Comparison of ENCODE assay signal across 10 mouse cellular contexts in the genomic region with DNA sequence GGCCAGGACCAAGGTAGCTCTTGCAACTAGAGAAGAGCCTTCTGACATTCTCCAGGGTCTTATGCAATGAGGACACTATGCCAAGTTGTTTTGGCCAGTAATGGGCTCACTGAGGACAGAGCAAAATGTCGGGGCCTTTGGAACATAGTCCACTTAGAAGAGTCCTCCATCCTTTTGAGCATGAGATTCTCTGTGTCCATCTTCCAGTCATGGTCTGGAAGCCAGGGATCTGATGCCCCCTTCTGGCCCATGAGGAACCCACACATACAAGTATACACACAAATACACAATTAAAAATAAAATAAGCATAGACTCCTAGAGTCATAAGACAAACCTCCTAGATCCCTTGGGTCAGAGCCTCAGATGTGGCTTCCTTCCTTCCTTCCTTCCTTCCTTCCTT. TPM values are rescaled to one million over a fixed set of nuclear protein-coding genes. Genes with fewer than 3 reads are reported as not detected.
DNase-seq lines count a peak whose midpoint lies in the region; ATAC-seq and TF ChIP-seq lines count a peak whose summit lies in the region.
"Had no signal": no experiment of that assay in that cellular context is flagged by ENCODE, and none has a peak within 500 bp of the region (broad histone marks: within the 10 kb centered on the region; RNA-seq: fewer than 3 reads in every experiment).

No protein-coding gene starts in this region.

- no peaks in the 10 kb centered on the region for H3K36me3 ChIP-seq in kidney, embryonic 15.5 days
- no peaks in the 10 kb centered on the region for H3K36me3 ChIP-seq in CH12.LX (replicated peaks in 1 of 2; ENCODE audit: control insufficient read depth in 1 of 2, insufficient read depth in 1 of 2, low read length in 1 of 2)

- dilution Hi-C loops in CH12.LX (cut with MboI; ENCODE audit: extremely low pct_ligation_motif_present, extremely low pct_unique_long_range_greater_than_20kb, low sequenced_read_pairs), result no loop called here

- in situ Hi-C loops in CH12.LX (cut with MboI; ENCODE audit: low pct_ligation_motif_present, low pct_unique_long_range_greater_than_20kb, low sequenced_read_pairs), result no loop called here

- H3K4me3 ChIP-seq in kidney, embryonic 15.5 days (replicated peaks), result no peak overlapping the region
- no peak overlapping the region for H3K4me3 ChIP-seq in CH12.LX (replicated peaks in 1 of 3; ENCODE audit: low read depth in 2 of 3, low read length in 2 of 3, poor library complexity in 1 of 3)

- no peaks in the 10 kb centered on the region for H3K79me2 ChIP-seq in CH12.LX (replicated peaks; ENCODE audit: control insufficient read depth, extremely low read depth, insufficient read depth, poor library complexity, severe bottlenecking)

- no peak overlapping the region for H3K27ac ChIP-seq in kidney, embryonic 15.5 days
- H3K27ac ChIP-seq in CH12.LX (ENCODE audit: insufficient read depth, low read depth), result no peak overlapping the region

- peak in 1 of 2 experiments; percentile 75; a peak in 2 of 4 replicates for TF ChIP-seq CTCF in CH12.LX (conservative IDR thresholded peaks at IDR 0.05 in 1 of 2, IDR thresholded peaks at IDR 0.05 in 1 of 2; ENCODE audit: low read depth in 2 of 2, low read length in 2 of 2)

- no peaks in the 10 kb centered on the region for H3K27me3 ChIP-seq in kidney, embryonic 15.5 days
- no peaks in the 10 kb centered on the region for H3K27me3 ChIP-seq in CH12.LX (replicated peaks)

- no peak overlapping the region for H3K4me2 ChIP-seq in kidney, embryonic 15.5 days
- H3K4me2 ChIP-seq in CH12.LX (ENCODE audit: insufficient read depth, low read depth, poor library complexity, severe bottlenecking), result no peak overlapping the region

- WGBS in kidney, embryonic 15.5 days, result 78% methylated on average over 1 of the region's 1 CpGs

- no peaks in the 10 kb centered on the region for H3K9me3 ChIP-seq in kidney, embryonic 15.5 days (replicated peaks)
- no peaks in the 10 kb centered on the region for H3K9me3 ChIP-seq in CH12.LX (replicated peaks; ENCODE audit: low read length)

- DNase-seq in kidney, adult 11 months, result peak; percentile 21
- DNase-seq in CH12.LX (ENCODE audit: extremely low read depth) (peak; percentile 7), adipocyte (ENCODE audit: low spot score) (peak; percentile 57)
- DNase-seq in kidney, adult 9 months, result peak; percentile 45
- DNase-seq in embryo, embryonic 9.5 days (ENCODE audit: extremely low spot score), result no peak
- DNase-seq: right cerebral cortex, postnatal 25 days; thymus, postnatal 14 days had no signal

- TF ChIP-seq POLR2A in CH12.LX (IDR thresholded peaks at IDR 0.05; ENCODE audit: low read depth, low read length), result no peak

- peak; percentile 70 for TF ChIP-seq RAD21 in CH12.LX (IDR thresholded peaks at IDR 0.05; ENCODE audit: low read depth, low read length)

- TF ChIP-seq EP300 in CH12.LX (IDR thresholded peaks at IDR 0.05; ENCODE audit: low read length), result no peak

- ATAC-seq in kidney, embryonic 15.5 days (replicated peaks; ENCODE audit: low FRiP score), result no peak
- ATAC-seq in megakaryocyte, adult 5-6 weeks (ENCODE audit: poor library complexity, severe bottlenecking), result no peak
- ATAC-seq in inflammation-experienced regulatory T-cells, adult 6 months, result no peak

- peaks cover 14% of the 10 kb centered on the region for H3K4me1 ChIP-seq in kidney, embryonic 15.5 days
- no peaks in the 10 kb centered on the region for H3K4me1 ChIP-seq in CH12.LX (ENCODE audit: control insufficient read depth in 1 of 2, insufficient read depth in 2 of 2)

- no peak overlapping the region for H3K9ac ChIP-seq in kidney, embryonic 15.5 days
- no peak overlapping the region for H3K9ac ChIP-seq in CH12.LX (ENCODE audit: insufficient read depth, low read depth)

TF ChIP-seq in CH12.LX, 34 proteins besides CTCF, POLR2A, EP300 and RAD21:
- no peak for TF ChIP-seq NELFE (IDR thresholded peaks at IDR 0.05; ENCODE audit: low read depth, low read length)
- TF ChIP-seq POLR2AphosphoS2 (IDR thresholded peaks at IDR 0.05; ENCODE audit: low read depth, low read length), result no peak
- no peak for TF ChIP-seq ETS1 (conservative IDR thresholded peaks at IDR 0.05; ENCODE audit: low read depth, low read length)
- TF ChIP-seq JUN (IDR thresholded peaks at IDR 0.05; ENCODE audit: insufficient read depth, low read depth, low read length), result no peak
- peak; percentile 69 for TF ChIP-seq SMC3 (IDR thresholded peaks at IDR 0.05; ENCODE audit: low read depth, low read length)
- no peak for TF ChIP-seq TBP (conservative IDR thresholded peaks at IDR 0.05; ENCODE audit: low read depth, low read length)
- TF ChIP-seq ZC3H11A (IDR thresholded peaks at IDR 0.05; ENCODE audit: low read depth, low read length), result peak; percentile 32; the same call in 1 of the 2 replicates

RNA-seq across cellular contexts. Expression of a gene that starts 38.3 kb away (rescaled TPM):
- 2.2 and 2.9 TPM in 2 replicates for polyA plus RNA-seq in kidney, embryonic 15.5 days (2015; fragmentation: Nextera tagmentation; extraction: Ambion mirVana)
- total RNA-seq in CH12.LX (2012; rRNA removed), result 2.1 and 4.9 TPM in 2 replicates
- 0.93 and 1.1 TPM in 2 replicates for total RNA-seq in CH12.LX (2014; rRNA removed)
- 1.1 and 2.0 TPM in 2 replicates for polyA plus RNA-seq in CH12.LX (2012; ENCODE audit: insufficient read length, low read depth)
- 2.8 and 3.4 TPM in 2 replicates for total RNA-seq in megakaryocyte, adult 5-6 weeks (2015)
- 2.9 and 4.1 TPM in 2 replicates for total RNA-seq in megakaryocyte, adult 5-6 weeks (2017)
- not detected for polyA plus RNA-seq in inflammation-experienced regulatory T-cells, adult 6 months (2017; shearing (Covaris generic))
